Mouse (Mus musculus): Measurements from ENCODE around the gene Fam196b.

Gene Fam196b

DNA sequence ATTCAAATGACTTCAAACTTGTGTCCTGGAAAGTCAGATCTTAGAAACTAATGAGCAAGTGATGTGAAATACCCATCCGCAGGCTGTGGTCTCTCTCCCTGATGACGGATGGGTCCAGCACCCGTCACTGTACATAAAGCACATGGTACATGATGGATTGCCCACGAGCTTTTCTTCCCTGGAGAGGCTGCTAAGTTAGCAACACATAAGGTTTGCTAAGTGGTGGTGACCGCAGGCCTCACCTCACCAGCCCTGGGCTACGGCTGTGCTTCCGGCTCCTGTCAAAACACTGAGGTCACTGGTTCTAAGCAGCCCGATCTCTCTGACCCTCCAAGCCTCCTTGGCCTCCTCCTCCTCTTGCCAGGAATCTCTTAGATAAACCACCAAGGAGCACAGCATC, 91.7 kb downstream of the Fam196b start:
- no peak for DNase-seq (ENCODE audit: low spot score in 2 of 2)

GRCm38 (mm10) chr11:34406850-34407249, 92.2 kb downstream of the Fam196b start:
- no peak for DNase-seq (ENCODE audit: low spot score in 2 of 2)

DNA sequence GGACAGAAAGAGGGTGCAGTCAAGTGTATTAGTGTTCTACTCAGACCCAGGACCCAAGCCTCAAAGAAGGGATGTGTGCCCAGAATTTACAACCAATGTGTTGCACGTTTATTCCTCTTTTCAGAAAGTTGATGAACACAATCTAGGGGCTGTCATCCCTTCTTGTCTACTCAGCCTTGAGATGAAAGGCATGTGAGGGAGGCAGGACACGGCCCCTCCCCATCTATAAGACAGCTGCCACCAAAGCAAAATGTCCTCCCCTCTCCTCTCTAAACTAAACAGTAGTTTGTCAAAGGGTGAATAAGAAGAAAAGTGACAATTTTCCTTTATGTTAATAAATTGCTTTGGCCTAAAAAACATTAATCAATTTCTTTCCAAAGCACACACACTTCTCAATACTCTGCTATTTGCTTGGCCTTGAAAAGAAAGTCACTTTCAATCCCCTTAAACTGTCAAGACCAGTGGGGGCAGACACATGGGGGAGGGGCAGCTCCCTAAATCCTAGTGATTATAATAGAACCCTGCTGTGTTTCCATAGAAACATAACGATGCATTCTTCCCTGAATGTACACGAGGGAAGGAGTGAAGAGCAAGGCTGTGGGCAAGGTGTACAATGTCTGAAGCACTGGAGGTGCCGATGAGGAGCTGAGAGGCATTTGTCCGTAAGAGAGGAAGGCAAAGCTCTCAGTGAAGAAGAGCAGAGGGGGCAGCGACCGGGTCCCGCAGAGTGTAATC, 101.4 kb downstream of the Fam196b start:
- no peak for DNase-seq (ENCODE audit: low spot score in 2 of 2)

DNA sequence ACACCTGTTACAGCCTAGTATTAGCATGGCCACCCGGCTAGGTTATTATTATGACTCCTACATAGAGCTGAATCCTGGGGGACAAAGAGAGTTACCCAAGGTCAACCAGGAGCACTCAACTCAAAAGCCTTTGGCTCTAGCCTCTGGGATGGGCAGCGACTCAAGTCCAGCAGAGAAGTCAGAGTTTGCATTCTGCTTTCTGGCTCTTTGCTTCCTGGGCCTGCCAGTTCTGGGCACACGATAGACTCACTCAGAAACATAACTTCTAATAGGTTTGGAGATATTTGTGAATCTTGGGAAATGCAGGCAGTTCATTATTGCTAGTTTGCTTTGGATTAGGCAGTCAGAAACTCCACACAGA, 102.0 kb downstream of the Fam196b start:
- no peak for DNase-seq (ENCODE audit: low spot score in 2 of 2)

GRCm38 (mm10) chr11:34421061-34421460, 106.4 kb downstream of the Fam196b start:
- DNase-seq (ENCODE audit: low spot score in 2 of 2): peak; percentile 66 to 85

DNA sequence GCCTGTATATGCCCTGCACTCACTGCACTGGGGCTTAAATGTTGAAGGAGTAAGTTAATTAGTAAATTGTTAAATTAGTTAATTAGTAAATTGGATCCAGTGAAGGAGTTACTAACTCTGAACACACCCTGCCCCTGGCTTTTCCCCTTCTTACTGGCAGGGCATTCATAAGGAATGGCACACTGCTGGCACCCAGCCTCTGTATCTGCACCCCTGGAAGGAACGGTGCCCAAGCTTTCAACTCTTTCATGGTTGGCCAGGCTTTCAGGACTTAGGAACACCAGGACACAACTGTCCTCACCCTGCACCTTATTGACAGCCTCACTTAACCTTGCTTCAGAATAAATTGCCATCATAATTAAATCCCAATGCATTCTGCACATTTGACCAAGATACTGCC, 109.9 kb downstream of the Fam196b start:
- no peak for DNase-seq (ENCODE audit: low spot score in 2 of 2)

DNA sequence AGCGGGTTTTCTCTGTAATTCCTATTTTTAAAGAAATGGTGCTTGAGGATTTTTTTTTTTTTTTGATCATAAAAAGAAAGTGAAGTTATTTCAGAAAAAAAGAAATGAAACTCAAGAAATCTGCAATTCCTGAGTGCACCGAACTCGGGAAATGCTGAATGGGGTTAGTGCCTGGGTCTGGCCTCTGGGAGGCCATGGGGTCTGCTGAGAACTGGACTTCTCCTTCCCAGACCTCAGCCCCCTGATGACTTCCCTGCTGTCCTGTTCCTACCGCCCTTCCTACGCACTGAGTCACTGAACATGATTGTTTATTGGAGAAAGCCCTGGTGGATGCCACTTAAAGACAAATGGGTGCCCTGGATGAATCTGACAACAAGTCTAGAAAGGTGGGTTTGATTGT, 112.6 kb downstream of the Fam196b start:
- DNase-seq (ENCODE audit: low spot score in 2 of 2): no peak

DNA sequence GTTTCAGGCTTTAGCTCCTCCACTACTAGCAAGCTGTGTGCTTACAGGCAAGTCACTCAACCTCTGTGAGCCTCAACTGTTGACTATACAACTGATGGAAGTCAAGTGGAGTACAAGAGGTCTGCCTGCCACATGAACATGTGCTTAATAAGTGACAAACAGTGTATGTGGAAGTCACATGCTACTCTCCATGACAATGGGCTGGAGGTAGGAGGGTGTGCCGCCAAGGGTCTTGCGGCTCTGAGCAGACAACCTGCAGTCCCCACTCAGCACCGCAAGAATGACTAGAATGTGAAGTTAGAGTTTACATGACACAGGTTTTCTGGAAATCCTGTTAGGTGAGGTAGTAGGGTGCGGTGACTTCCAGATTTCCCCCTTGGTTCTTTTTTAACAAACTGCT, 116.3 kb downstream of the Fam196b start:
- no peak for DNase-seq (ENCODE audit: low spot score in 2 of 2)

GRCm38 (mm10) chr11:34431371-34431770, 116.7 kb downstream of the Fam196b start:
- no peak for DNase-seq (ENCODE audit: low spot score in 2 of 2)

DNA sequence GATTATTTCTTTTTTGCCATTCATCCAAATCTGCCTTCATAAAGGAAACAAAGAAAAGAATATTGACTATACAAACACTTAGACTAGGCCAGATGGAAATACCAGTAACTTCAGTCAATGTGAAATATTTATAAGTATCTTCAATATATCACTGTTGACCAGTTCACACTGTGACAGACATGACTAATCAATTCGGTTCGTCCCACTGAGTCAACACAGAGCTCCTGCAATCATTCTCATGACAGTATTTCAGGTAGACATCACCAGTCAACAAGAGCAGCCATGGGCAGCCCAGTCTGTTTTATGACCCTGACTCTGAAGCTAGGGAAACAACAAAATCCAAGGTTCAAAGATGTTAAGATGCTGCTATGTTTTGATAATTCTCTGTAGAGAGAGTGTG, 117.4 kb downstream of the Fam196b start:
- DNase-seq (ENCODE audit: low spot score in 2 of 2): no peak

GRCm38 (mm10) chr11:34437446-34437845, 122.8 kb downstream of the Fam196b start:
- DNase-seq (ENCODE audit: low spot score in 2 of 2): no peak

DNA sequence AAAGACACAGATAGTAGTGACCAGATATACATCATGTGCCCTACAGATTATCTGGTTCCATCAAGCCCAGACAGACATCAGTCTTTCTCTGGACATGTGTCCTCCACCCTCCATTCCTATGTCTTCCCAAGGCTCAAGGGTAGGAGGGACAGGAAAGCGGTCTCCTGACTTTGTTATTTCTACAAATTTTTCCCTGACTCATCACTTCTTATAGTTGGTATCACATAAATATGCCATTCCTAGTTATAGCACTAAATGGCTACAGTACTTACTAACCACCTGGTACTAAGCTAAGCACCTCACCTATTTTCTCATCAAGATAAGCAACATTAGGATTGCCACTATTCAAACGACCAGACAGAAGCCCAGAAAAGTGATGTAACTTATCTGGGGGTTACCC, 123.8 kb downstream of the Fam196b start:
- DNase-seq (ENCODE audit: low spot score in 2 of 2): no peak

- DNase-seq (ENCODE audit: low spot score in 2 of 2): no peak
Observed at GRCm38 (mm10) chr11:34447891-34448290, 133.3 kb downstream of the Fam196b start.

- no peak for DNase-seq (ENCODE audit: low spot score in 2 of 2)
Observed at GRCm38 (mm10) chr11:34449944-34450343, 135.3 kb downstream of the Fam196b start.

- no peak for DNase-seq (ENCODE audit: low spot score in 2 of 2)
Observed at GRCm38 (mm10) chr11:34467056-34467455, 152.4 kb downstream of the Fam196b start.

GRCm38 (mm10) chr11:34468571-34468970, 153.9 kb downstream of the Fam196b start:
- DNase-seq (ENCODE audit: low spot score in 2 of 2): no peak

GRCm38 (mm10) chr11:34469792-34470191, 155.2 kb downstream of the Fam196b start:
- no peak for DNase-seq (ENCODE audit: low spot score in 2 of 2)

Data from right cerebral cortex, postnatal 36 days (tissue).